Mouse (Mus musculus) olfactory bulb, adult 2 months (tissue): Measurements from ENCODE around the gene Dclre1a.

Experiments used
- CTCF ChIP-seq: fragments of 200-500 bp; IDR thresholded peaks from 2 replicates; pipeline ENCODE4 v1.5.1; 2012; ENCODE audit warnings: low read depth, mild to moderate bottlenecking, low read length, moderate library complexity; ENCODE audit not compliant: insufficient read depth
- POLR2A ChIP-seq: fragments of 200-500 bp; IDR thresholded peaks from 2 replicates; pipeline ENCODE4 v1.6.1; 2012; ENCODE audit warnings: mild to moderate bottlenecking, low read depth, low read length, moderate library complexity; ENCODE audit not compliant: insufficient read depth

GRCm38 (mm10) chr19:56565358-56565757, 17.3 kb upstream of the Dclre1a start:
- TF ChIP-seq CTCF (no peak), POLR2A (no peak)
